Mouse (Mus musculus): Measurements from ENCODE around the gene 4931428L18Rik.
A peak's percentile ranks its signal among the peaks of the same experiment; 100 is the strongest.
"Not testable (repeated sequence)": the region's sequence is repeated elsewhere in the genome, so short reads cannot be mapped to it uniquely, and the experiment has no call there.

4931428L18Rik gene

GRCm38 (mm10) chr1:31058861-31059351, 163.6 kb downstream of the 4931428L18Rik start:
- no peak for DNase-seq (ENCODE audit: low spot score in 2 of 2)

DNA sequence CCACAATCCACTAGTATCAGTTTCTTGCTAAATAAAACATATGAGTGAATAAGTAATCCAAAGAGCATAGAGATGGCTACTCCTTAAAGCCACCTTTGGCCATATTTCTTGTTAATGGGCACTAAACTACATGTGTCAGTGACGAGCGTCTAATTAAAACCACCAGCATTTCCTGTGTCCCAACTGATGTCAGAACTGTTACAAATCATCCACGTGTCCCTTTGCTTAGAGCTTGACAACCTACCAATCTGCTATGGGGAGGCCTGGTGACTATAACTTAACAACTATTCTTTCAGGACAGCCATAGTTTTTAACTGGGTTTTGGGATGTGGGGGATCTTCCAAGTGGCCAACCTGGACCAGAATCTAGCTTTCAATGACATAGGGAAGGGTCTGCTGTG, 164.3 kb downstream of the 4931428L18Rik start:
- no peak for DNase-seq (ENCODE audit: low spot score in 2 of 2)

- no peak for DNase-seq (ENCODE audit: low spot score in 2 of 2)
Observed at GRCm38 (mm10) chr1:31051370-31051921, 171.0 kb downstream of the 4931428L18Rik start.

GRCm38 (mm10) chr1:31049954-31050652, 172.4 kb downstream of the 4931428L18Rik start:
- no peak for DNase-seq (ENCODE audit: low spot score in 2 of 2)

DNA sequence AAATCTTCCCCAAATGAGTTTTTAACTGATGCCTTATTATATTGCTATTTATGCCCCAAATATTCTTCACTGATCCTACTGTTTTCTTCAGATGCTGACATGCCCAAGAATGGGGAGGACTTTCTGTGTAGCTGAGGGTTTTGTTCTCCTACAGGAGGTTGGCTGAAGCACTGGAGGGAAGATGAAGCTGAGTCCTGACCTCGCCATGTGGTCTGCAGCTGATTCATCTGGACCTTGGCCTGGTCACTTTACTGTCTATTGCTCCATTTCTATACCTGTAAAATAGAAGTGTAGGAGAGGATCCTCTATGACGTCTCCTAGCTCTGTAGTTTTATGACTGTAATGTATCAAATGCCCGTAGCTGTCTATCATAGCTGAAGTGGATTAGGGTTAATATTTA, 179.3 kb downstream of the 4931428L18Rik start:
- DNase-seq (ENCODE audit: low spot score in 2 of 2), result no peak

DNA sequence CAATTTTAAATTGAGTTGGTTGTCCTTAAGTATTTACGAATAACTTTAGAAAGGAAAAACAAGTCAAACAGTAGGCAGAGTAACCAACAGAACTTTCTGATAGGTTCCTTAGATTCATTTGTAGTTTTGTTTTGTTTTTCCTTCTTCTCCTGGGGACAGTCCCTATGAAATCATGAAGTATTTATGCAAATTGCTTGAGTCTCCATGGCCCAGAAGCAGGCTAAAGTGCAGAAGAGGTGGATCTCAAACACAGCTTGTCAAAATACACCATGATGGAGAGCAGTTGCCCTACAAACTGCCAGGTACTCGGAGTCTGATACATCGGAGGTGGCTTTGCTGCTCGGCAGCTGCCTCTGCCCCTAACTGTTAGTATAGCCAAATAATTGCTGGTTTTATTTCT, 179.7 kb downstream of the 4931428L18Rik start:
- DNase-seq (ENCODE audit: low spot score in 2 of 2), result no peak

GRCm38 (mm10) chr1:31033851-31034534, 188.5 kb downstream of the 4931428L18Rik start:
- no peak for DNase-seq (ENCODE audit: low spot score in 2 of 2)

GRCm38 (mm10) chr1:31032351-31032750, 190.1 kb downstream of the 4931428L18Rik start:
- DNase-seq (ENCODE audit: low spot score in 2 of 2), result no peak

DNA sequence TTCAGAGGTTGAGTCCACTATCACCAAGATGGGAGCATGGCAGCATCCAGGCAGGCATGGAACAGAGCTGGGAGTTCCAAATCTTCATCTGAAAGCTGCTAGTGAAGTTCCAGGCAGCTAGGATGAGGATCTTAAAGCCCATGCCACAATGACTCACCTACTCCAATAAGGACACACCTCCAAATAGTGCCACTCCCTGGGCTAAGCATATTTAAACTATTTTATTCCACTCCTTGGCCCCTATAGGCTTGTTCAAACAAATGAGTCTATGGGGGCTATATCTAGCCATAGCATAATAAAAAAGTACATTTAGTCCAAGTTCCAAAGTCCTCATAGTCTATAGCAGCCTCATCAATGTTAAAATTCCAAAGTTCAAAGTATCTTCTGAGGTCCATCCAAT, 199.3 kb downstream of the 4931428L18Rik start:
- no peak for DNase-seq (ENCODE audit: low spot score in 2 of 2)

- DNase-seq (ENCODE audit: low spot score in 2 of 2), result no peak
Observed at GRCm38 (mm10) chr1:31019283-31019682, 203.2 kb downstream of the 4931428L18Rik start.

- DNase-seq (ENCODE audit: low spot score in 2 of 2), result no peak
Observed at GRCm38 (mm10) chr1:31017377-31017776, 205.1 kb downstream of the 4931428L18Rik start.

- no peak for DNase-seq (ENCODE audit: low spot score in 2 of 2)
Observed at GRCm38 (mm10) chr1:31016068-31016467, 206.4 kb downstream of the 4931428L18Rik start.

DNA sequence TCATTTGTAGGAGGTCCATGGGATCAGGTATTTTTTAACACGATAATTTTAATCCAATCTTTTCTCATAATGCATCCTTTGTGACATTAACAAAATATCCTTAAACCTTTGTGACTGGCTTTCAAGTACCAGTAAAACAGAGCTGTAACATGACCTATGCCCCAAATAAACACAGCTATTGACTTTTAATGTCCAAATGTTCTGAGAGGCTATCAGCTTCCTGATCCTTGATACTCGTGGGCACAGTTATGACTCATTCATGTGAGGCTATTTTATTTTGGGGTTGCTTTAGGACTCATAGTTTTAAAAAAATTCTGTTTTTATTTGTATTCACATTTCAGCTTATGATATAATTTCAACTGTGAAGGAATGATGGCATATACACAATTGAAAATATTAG, 207.2 kb downstream of the 4931428L18Rik start:
- no peak for DNase-seq (ENCODE audit: low spot score in 2 of 2)

DNA sequence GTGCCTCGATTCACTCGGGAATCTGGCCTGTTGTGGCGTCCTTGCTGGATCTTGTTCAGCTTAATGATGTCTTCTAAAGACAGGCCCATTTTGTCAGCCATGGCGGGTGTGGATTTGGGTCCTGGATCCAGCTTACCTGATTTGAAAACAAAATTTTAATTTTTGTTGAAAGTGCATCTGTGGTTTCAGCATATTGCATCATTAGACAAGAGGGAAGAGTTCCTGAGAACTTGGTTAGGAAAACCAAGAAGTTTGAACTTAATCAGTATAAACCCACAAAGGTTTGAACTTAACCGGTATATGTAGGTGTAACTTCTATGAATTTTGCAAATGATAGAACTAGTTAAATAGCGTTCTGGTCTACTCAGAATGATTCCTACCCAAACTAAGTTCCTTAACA, 244.6 kb downstream of the 4931428L18Rik start, which contains the start of gene AC153137.1:
Gene AC153137.1, minus strand, starts transcription at position 101 of the 400 bp plus-strand sequence.
- DNase-seq (ENCODE audit: low spot score in 2 of 2), result not testable (repeated sequence)

DNA sequence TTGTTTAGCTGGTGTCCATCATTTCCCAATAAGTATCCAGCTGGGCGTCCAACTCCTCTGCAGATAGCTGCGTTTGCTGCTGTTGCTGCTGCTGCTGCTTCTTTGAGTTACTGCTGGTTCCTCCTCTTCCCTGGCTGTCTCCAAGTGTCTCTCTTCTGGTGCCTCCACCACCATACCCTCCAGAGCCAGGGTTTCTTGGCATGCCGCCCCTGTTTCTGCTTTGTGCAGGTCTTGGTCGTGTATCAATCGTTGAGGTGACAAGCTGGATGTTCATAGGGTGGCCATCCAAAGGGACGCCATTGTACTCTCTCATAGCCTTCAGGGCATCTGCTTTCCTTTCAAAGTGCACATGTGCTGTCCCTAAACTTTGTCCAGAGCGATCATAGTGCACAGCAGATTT, 245.2 kb downstream of the 4931428L18Rik start:
- not testable (repeated sequence) for DNase-seq (ENCODE audit: low spot score in 2 of 2)

DNA sequence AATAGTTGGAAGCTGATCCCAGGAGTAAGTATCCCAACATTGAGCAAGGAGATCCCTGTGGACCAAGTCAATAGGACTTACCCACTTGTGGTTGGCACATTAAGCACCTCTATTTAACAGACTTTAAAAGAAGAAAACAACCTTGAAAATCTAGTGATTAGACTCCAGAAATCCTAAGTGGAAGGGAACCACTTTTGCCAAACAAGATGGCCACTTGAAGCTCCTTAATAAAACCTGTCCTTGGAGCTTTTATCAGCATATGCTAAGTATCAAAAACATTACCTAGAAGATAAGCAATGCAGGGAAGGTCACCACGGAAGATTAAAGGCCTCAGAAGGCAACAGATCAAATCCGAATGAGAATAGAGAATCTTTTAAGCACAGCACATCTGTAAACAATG, 270.7 kb downstream of the 4931428L18Rik start:
- DNase-seq (ENCODE audit: low spot score in 2 of 2), result no peak

GRCm38 (mm10) chr1:30950456-30950835, 272.0 kb downstream of the 4931428L18Rik start:
- no peak for DNase-seq (ENCODE audit: low spot score in 2 of 2)

DNA sequence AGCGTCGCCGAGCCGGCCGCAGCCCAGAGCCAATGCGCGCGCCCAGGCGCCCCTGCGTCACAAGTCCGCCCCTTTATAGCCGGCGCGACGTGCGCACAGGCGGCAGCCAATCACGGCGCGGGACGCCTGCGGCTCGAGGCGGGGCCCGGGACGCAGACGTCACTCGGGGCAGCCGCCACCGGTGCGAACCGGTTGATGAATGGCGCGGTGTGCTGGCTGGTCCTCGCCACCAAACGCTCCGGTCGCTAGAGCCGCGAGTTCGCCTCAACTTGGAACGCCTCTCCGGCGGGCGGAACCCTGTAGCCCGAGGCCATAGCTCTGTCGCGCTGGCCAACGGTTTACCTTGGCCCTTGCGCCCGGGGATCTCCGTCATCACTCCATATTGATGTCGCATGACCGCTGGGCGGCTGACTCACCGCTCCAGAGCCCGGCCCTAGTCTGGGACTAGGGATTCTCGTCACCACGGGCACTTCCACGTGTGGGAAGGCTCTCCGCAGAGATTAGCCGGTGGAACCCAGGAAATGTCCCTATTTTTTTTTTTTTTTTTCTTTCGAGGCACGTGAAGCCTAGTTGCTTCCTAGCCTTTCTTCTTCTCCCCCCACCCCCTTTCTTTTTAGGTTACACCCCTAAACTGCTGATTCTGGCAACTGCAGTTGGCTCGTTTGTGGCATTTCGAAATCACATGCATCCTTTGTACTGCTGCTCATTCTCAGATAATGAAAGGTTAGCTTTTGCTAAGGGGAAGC, 272.6 kb downstream of the 4931428L18Rik start:
- peak; percentile 95 to 97 for DNase-seq (ENCODE audit: low spot score in 2 of 2)

DNA sequence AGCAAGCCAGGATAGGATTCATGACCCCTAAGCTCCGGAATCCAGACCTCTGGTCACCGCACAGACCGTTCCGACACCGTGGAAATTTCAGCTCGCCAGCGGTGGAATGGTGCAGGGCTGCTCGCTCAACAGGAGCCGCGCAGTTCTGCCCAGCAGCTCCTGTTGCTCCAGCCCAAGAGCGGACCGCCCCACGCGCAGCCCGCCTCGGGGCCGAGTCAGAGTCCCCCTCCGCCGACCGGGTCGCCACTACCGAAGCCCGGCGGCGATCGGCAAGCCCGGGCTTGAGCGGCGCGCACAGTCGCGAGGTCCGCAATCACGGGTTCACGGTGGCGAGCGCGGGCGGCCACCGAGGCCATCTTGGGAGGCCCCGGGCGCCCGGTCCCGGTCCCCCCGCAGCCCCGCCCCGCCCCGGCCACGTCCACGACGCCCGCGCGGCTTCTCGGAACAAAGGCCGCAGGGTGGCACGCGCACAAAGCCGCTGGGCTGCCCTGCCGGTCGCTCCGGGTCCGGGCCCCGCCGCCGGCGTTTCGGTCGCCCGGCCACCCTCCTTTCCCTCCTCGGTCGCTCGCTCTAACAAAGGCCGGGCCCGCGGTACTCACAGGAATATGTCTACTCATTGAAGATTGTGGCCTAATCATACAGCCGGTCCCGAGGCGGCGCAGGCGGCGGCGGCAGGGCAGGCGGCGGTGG, 273.4 kb downstream of the 4931428L18Rik start:
- DNase-seq (ENCODE audit: low spot score in 2 of 2), result peak; percentile 62 to 86

GRCm38 (mm10) chr1:30948361-30948949, 274.0 kb downstream of the 4931428L18Rik start:
- peak in 1 of 2 experiments; percentile 23 for DNase-seq (ENCODE audit: low spot score in 2 of 2)
